Mouse (Mus musculus): ENCODE data around the gene Dennd6a. TPM values are rescaled to one million over a fixed set of nuclear protein-coding genes. Genes with fewer than 3 reads are reported as not detected.

The Dennd6a gene
- total RNA-seq, 2 experiments from 2014 or later, result 24.4 to 25.4 TPM

- peak; percentile 34 to 51 for DNase-seq (ENCODE audit: extremely low spot score in 1 of 2, low spot score in 2 of 2)
- intact Hi-C loops (cut with DNase I), result no loop called here
Observed at GRCm38 (mm10) chr14:26637025-26637850, 63.6 kb downstream of the Dennd6a start.

GRCm38 (mm10) chr14:26637851-26638707 is 64.4 kb downstream of the Dennd6a start, which contains the start of gene Arf4:
TSS of gene Arf4 (plus strand) at chr14:26638074.
- intact Hi-C loops (cut with DNase I), result no loop called here
- peak; percentile 98 to 99 for DNase-seq (ENCODE audit: extremely low spot score in 1 of 2, low spot score in 2 of 2)

GRCm38 (mm10) chr14:26638708-26639084 is 65.0 kb downstream of the Dennd6a start:
- peak; percentile 31 to 75 for DNase-seq (ENCODE audit: extremely low spot score in 1 of 2, low spot score in 2 of 2)
- intact Hi-C loops (cut with DNase I), result no loop called here

GRCm38 (mm10) chr14:26639251-26639650 is 65.6 kb downstream of the Dennd6a start:
- no peak for DNase-seq (ENCODE audit: extremely low spot score in 1 of 2, low spot score in 2 of 2)
- intact Hi-C loops (cut with DNase I), result no loop called here

GRCm38 (mm10) chr14:26639961-26640360 is 66.3 kb downstream of the Dennd6a start:
- intact Hi-C loops (cut with DNase I), result no loop called here
- DNase-seq (ENCODE audit: extremely low spot score in 1 of 2, low spot score in 2 of 2), result no peak

- intact Hi-C loops (cut with DNase I), result no loop called here
- no peak for DNase-seq (ENCODE audit: extremely low spot score in 1 of 2, low spot score in 2 of 2)
Observed at GRCm38 (mm10) chr14:26643006-26643624, 69.5 kb downstream of the Dennd6a start.

GRCm38 (mm10) chr14:26645989-26646650 is 72.5 kb downstream of the Dennd6a start:
- DNase-seq (ENCODE audit: extremely low spot score in 1 of 2, low spot score in 2 of 2), result peak; percentile 23 to 34

GRCm38 (mm10) chr14:26647811-26648210 is 74.2 kb downstream of the Dennd6a start:
- intact Hi-C loops (cut with DNase I), result no loop called here
- no peak for DNase-seq (ENCODE audit: extremely low spot score in 1 of 2, low spot score in 2 of 2)

More at GRCm38 (mm10) chr14:26645989-26646650, 72.5 kb downstream of the Dennd6a start:
- intact Hi-C loops (cut with DNase I), result no loop called here

GRCm38 (mm10) chr14:26651901-26652300 is 78.2 kb downstream of the Dennd6a start:
- intact Hi-C loops (cut with DNase I), result no loop called here

GRCm38 (mm10) chr14:26658178-26658577 is 84.5 kb downstream of the Dennd6a start:
- intact Hi-C loops (cut with DNase I), result no loop called here
- no peak for DNase-seq (ENCODE audit: extremely low spot score in 1 of 2, low spot score in 2 of 2)

More at GRCm38 (mm10) chr14:26651901-26652300, 78.2 kb downstream of the Dennd6a start:
- no peak for DNase-seq (ENCODE audit: extremely low spot score in 1 of 2, low spot score in 2 of 2)

- intact Hi-C loops (cut with DNase I), result loop anchor here (10.0 kb wide), 1 partner anchor 285 kb away; no protein-coding TSS in a partner anchor
- DNase-seq (ENCODE audit: extremely low spot score in 1 of 2, low spot score in 2 of 2), result no peak
Observed at GRCm38 (mm10) chr14:26660233-26660632, 86.6 kb downstream of the Dennd6a start.

- DNase-seq (ENCODE audit: extremely low spot score in 1 of 2, low spot score in 2 of 2), result no peak
- intact Hi-C loops (cut with DNase I), result loop anchor here (10.0 kb wide), 1 partner anchor 283 kb away; no protein-coding TSS in a partner anchor
Observed at GRCm38 (mm10) chr14:26662016-26662415, 88.4 kb downstream of the Dennd6a start.

GRCm38 (mm10) chr14:26662488-26662887 is 88.8 kb downstream of the Dennd6a start:
- intact Hi-C loops (cut with DNase I), result loop anchor here (10.0 kb wide), 1 partner anchor 282 kb away; no protein-coding TSS in a partner anchor
- no peak for DNase-seq (ENCODE audit: extremely low spot score in 1 of 2, low spot score in 2 of 2)

GRCm38 (mm10) chr14:26663851-26664250 is 90.2 kb downstream of the Dennd6a start:
- intact Hi-C loops (cut with DNase I), result loop anchor here (10.0 kb wide), 1 partner anchor 281 kb away; no protein-coding TSS in a partner anchor
- no peak for DNase-seq (ENCODE audit: extremely low spot score in 1 of 2, low spot score in 2 of 2)

- no peak for DNase-seq (ENCODE audit: extremely low spot score in 1 of 2, low spot score in 2 of 2)
- intact Hi-C loops (cut with DNase I), result loop anchor here (5.0 to 10.0 kb wide), 2 partner anchors 254 to 277 kb away; no protein-coding TSS in a partner anchor
Observed at GRCm38 (mm10) chr14:26667991-26668370, 94.3 kb downstream of the Dennd6a start.

- intact Hi-C loops (cut with DNase I), result loop anchor here (5.0 to 10.0 kb wide), 2 partner anchors 254 to 276 kb away; no protein-coding TSS in a partner anchor
- DNase-seq (ENCODE audit: extremely low spot score in 1 of 2, low spot score in 2 of 2), result peak; percentile 16 to 68
Observed at GRCm38 (mm10) chr14:26668371-26669291, 95.0 kb downstream of the Dennd6a start.

Measured in left cerebral cortex, postnatal 10 days (tissue).